Mouse (Mus musculus) activated CD4-positive, CD25-positive, alpha-beta regulatory T cell, adult 4 months (primary cell): ENCODE measurements around the gene Bcl2a1d. TPM values are rescaled to one million over a fixed set of nuclear protein-coding genes. Genes with fewer than 3 reads are reported as not detected.
"Not testable (repeated sequence)": the region's sequence is repeated elsewhere in the genome, so short reads cannot be mapped to it uniquely, and the experiment has no call there.

ENCODE experiments used
- ATAC-seq: one replicate; pipeline ENCODE4 v1.8.0; 2017
- polyA plus RNA-seq, 2 experiments: library from polyadenylated mRNA; unstranded; fragments of 100-300 nt; shearing (Covaris generic); gene quantifications; one replicate each; pipeline ENCODE4 v1.2.1; 2017

Gene Bcl2a1d
- 100 to 1,000 TPM in 1 of 2 experiments, 10 to 100 TPM in 1; 91.4 to 139 TPM for polyA plus RNA-seq

DNA sequence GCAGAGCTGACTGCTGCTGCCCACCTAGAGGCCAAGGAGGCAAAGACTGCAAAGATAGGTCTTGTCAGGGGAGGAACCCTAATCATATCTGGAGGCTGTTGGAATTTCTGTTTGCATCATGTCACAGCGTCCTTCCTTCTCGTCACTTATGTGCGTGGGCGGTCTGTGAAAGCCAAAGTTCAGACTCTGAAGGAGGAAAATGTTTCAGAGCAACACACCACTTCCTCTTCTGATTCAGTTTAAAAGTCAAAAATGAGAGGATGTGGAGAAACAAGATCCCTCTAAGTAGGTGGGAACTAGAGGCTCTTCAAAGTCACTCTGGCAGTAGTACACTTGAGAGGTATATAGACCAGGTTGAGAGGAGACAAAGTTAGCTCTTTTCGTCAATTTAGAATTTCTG, at the start of gene Bcl2a1d:
Bcl2a1d (minus strand) TSS at position 187 of the 400 bp plus-strand sequence.
- ATAC-seq: peak; percentile 83

DNA sequence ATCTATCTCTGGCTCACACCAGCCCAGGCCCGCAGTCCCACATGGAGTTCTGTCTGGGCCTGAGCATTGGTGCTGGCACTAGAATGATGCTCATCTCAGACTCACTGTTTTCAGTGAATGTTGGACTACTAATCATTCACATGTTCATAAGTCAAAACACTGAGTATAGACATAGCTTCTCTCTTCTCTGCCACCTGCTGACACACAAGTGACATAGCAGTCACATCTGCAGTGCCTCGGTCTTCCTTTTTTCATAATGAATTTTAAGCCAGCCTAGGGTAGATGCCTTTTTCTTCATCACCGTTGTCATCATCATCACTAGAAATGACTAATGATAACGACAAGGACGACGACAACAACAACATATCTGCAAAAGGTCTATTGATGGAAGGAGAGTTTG, 38.5 kb upstream of the Bcl2a1d start:
- ATAC-seq: not testable (repeated sequence)

DNA sequence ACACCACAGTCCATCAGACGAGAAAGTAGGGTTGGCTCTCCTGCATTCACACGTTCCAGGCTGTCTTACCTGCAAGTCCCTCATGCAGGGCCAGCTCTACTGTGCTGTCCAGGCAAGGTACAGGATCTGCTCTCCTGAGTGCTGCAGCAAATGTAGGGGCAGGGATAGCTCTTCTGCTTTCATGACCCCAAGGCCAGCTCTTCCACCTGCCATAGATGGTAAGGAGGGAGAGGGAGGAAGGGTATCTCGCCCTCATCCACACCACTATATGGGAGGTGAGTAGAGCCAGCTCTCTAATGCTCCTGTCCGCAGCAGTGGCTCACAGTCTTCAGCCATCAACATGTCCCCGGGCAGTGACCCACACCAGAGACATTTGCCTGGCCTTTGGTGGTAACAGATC, 37.8 kb upstream of the Bcl2a1d start:
- ATAC-seq: not testable (repeated sequence)

DNA sequence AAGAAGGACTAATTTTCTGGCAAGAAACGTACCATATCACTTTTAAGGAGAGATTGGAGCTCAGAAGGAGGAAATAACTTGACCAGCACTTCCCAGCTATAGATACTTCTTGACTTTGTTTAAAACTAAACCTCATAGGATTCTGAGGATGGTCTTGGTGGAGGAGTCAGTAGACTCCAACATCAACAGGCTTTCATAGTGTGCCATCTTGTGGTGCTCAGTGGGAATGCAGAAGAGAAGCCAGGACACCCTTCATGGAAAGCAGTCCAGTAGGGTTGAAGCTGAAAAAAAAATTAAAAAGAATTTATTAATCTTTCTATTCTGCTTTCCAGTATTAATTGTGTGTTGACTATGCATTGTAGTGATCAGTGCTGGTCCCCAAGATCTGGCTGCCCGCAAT, 15.0 kb upstream of the Bcl2a1d start:
- ATAC-seq: peak; percentile 78

DNA sequence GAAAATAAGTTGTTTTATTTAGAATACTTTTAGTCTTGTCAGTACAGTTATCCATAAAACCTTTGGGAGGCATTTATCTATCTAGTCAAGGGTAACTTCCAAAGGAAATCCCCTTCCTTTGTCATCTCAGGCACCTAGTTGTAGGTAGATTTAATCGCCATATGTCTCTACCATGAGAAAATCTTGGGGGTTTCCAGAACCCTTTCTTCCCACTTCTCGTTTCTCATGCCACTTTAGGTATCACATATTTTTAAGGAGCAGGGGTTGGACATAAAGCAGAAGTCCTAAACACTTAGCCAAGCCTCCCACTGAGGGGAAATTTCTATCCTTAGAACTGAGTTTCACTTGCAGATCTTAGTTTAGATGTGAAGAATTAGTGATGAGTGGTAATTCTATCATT, 14.3 kb upstream of the Bcl2a1d start:
- ATAC-seq: peak; percentile 54

DNA sequence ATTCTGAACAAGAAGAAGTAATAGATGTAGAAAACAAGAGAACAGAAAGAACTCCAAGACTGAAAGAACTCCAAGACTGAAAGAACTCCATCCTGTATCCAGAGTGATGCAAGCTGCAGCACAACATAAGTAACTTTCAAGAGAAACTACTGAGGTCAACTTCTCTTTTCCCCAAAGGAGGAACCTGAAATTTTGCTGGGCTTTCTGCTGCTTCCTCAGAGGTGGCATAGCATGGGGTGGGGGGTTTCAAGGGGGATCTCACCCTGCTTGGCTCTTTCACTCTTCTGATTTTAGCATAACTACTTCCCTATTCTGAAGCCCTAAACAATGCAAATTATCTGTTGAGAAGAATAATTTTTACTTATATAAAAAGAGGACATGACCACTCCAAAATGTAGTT, 3.6 kb upstream of the Bcl2a1d start:
- ATAC-seq: not testable (repeated sequence)

DNA sequence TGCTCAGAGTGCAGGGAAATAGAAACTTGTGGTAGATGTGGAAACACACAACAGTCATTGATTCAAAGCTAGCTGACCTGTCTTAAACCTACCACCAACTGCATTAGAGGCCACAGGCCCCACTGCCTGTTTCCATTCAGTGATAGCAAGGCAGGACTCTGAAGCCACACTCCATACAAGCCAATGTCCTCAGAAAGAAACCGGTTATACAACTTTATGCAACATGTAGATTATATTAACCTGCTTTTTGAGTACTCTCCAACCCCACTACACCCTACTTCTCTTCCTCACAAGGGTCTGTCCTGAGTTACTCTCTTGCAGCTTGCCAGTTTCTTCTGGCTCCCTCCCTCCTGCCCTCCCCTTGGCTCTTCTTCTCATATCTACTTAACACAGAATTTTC, 1.5 kb upstream of the Bcl2a1d start:
- ATAC-seq: not testable (repeated sequence)

DNA sequence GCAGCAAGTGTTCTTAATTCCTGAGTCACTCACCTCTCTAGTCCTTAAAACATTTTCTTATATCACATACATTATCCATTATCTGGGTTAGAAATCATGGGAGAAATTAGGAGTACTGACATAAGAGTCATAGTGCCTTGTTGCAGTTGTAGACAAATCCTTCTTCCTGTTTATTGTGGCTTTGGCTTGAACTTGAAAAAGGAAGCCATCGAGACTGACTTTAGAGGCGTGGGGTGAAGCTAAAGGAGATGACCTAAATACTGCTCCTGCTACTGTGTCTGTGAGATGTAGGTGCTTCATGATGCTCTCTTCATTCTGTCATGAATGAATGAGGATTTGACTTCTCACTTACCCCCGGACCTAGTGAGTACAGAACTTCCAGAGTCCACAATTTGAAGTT, 620 bp upstream of the Bcl2a1d start:
- peak; percentile 6 for ATAC-seq

DNA sequence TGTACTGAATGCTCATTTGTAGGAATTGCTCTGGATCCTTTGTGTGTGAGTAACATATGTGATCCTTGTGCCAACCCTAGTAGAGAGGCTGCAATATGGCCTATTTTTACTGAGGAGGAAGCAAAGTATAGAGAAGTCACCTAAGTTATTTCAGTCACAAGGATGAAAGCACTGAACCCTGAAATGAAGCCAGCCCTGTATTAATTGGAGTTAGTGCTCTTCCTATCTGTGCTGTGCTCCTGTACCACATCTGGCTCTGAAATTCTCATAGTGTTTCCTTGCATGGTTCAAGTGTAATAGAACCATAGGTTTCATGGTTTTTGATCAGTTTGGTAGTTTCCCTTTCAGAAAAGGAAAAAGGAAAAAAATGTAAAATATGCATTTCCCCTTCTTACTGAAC, 3.4 kb downstream of the Bcl2a1d start:
- ATAC-seq: peak; percentile 6

DNA sequence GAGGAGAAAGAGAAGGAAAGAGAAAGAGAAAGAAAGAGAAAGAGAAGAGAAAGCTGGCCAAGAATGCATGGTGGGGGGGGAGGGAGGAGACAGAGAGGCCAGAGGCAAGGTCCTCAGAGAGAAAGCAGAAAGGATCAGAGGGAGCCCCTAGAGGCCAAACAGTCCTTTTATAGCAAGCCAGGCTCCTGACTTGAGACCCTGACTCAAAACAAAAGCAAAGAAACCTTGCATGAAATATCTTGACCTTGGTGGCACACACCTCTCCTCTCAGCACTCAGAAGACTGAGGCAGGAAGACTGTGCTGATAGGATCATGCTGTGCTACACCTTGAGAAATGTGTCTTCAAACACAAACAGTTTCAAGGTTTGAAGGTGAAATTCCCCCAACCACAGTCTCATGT, 10.1 kb downstream of the Bcl2a1d start:
- peak; percentile 4 for ATAC-seq

DNA sequence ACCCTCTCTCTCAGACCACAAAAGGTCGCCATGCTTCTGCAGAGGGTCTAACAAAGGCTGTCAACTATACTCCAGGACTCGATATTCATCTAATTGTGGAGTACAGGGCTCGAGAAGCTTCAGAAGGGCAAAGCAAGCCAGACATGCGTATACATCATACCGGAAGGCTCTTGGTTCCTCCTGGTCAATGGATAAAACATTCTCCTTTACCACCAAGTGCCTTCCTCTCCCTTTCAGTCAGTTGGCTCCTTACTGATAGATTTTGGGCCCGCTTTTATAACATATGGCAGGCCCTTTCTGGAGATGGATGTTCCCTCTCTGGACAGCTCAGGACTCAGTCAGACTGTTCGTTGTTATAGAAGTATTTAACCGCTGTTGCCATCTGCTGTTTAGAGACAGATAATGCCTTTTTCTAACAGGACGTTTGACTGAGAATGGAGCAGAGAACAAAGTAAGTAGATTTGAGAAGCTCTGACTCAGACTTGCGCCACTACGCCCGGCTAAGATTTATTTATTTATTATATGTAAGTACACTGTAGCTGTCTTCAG, 11.7 kb downstream of the Bcl2a1d start, which contains the start of gene Mthfsl:
Mthfsl (minus strand) TSS at position 308 of the 549 bp plus-strand sequence.
- peak; percentile 50 for ATAC-seq

DNA sequence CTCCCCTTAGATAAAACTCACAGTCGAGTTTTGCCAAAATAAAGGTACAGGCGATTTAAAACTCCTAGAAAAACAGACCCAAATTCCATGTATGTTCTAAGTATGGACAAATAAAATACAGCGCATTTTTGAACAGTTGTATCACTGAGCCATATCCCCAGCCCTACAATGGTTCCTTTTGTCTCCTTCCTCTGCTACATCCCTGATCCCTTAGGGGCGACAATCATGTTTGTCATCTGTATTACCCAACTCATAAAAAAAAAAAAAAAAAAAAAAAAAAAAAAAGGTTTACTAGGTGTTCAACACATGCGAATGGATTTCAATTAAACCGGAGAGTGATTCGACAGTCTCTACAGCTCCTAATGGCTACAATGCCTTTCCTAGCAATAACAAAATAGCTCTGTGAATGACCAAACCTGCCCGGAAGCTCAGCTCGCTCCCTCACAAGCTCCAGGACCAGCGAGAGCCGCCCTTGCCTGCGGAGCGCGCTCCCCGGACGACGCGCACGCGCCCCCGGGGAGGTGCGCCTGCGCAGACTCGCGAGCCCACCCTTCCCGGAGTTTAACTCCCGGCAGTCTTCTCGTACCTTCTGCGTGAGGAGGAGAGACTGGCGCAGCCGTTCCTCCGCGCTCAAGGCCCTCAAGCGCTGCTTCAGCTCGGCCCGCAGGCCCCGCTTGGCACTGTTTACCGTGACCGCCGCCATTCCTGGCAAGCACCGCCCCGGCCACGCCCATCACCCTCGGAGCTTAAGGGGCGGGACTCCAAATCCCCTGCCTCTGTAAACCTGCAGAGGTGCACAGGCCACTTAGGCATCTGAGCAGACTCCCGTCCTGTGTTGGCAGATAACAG, 12.4 kb downstream of the Bcl2a1d start:
- ATAC-seq: peak; percentile 78

DNA sequence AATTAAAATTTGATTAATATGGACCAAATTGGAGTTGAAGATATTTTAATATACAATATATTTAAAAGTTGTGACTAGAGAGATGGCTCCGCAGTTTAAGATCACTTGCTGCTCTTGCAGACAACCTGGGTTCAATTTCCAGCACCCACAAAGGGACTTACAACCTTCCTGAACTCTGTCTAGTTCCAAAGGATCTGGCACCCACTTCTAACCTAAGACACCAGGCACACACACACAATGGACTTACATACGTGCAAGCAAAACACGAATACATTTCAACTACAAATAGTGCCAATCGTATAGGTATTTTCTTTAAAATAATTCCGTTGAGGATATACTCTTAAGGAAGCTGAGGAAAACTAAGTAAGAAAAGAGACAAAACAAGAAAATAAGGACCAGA, 13.1 kb downstream of the Bcl2a1d start:
- not testable (repeated sequence) for ATAC-seq

DNA sequence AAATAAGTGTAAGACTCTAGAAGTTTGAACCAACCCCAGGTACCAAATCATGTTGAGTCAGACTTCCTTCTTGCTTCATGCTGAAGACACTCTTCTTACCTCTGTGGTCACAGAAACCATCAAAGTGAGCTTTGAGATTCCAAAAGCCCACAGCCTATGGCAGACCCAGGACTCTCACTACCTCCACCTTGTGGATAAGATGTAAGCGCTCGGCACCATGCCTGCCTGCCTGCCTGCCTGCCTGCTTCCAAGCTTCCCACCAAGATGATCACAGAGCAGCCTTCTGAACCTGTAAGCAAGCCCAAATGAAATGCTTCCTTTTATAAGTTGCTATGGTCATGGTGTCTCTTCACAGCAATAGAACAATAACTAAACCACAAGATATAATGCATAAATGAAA, 13.6 kb downstream of the Bcl2a1d start:
- ATAC-seq: peak; percentile 57

DNA sequence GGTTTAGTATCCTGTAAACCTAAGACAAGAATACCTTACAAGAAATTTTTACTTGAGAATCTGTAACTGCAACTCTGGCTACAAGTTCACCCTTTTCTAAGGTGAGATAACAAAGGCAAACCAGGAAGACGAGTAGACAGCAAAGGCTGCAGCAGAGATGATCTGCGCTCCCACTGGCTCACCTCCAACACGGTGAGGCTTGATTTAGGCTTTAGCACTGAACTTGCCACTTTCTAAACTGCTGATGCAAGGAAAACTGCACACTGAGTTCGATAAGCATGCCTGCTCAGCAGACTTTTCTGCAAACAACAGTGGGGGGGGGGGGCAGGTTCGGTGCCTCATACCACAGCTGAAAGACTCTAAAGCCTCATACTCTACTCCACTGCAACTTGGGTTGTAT, 17.2 kb downstream of the Bcl2a1d start:
- ATAC-seq: not testable (repeated sequence)

DNA sequence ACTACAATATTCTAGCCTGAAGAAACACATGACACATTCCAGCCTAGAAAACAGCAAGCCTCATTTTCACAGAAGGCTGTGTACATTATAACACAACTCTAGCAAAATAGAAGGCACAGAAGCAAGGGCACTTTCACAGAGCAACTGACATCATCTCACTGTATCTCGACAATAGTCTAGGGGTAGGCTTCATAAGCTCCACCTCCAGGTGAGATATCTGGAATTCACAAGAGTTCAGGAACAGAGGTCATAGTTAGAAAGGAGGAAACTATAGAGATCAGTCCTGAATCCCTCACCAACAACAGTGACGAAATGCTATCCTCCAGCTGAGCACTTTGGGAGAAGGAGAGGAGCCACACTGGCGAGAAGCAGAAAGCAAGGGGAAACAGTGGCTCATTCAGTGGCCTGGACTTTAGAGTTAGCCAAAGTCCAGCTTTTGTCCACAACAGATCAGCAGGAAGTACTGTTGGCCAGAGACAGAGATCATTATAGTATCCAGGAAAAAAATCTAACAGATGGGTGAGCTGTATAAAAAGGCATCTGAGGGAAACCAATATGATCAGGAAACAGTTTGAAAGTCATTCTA, 19.5 kb downstream of the Bcl2a1d start:
- not testable (repeated sequence) for ATAC-seq

DNA sequence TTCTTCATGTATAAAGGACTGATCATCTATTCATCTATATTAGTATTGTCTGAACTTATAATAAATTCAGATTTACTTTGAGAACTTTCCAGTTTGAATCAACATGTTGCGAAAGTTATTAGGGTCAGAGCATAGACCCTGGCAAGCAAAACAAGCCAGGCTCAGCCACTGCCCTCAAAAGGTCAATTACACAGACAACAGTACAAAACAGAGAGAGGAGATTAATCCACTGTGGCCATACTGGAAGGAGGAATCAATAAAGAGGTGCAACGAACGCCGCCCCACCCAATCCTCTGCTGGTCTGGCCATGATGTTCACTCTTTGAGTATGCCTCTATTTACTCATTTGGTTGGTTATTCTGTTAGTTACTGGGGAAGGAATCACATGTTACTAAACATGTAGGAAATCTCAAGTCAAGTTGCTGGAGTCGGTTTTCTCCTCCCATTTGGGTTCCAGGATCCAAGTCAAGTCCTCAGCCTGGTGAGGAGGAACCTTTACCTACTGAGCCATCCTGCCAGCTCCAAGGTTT, 20.7 kb downstream of the Bcl2a1d start:
- ATAC-seq: not testable (repeated sequence)

DNA sequence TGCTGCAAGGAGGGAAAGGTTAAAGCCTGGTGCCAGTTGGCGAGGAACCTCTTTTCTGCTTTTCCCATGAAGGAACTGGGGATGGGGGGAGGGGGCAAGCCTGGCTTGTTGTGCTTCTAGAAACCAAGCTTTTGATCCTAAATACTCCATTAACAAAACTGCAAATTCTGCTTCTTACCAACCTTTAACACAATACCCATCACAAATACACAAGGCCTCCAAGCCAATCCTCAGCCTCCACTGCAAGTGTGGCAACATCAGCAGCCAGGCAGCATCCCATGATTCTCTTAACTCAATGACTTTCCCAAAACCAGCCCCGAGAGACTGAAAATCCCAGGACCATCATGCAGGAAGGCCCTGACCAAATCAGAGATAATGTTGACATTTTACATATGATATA, 21.3 kb downstream of the Bcl2a1d start:
- ATAC-seq: not testable (repeated sequence)

DNA sequence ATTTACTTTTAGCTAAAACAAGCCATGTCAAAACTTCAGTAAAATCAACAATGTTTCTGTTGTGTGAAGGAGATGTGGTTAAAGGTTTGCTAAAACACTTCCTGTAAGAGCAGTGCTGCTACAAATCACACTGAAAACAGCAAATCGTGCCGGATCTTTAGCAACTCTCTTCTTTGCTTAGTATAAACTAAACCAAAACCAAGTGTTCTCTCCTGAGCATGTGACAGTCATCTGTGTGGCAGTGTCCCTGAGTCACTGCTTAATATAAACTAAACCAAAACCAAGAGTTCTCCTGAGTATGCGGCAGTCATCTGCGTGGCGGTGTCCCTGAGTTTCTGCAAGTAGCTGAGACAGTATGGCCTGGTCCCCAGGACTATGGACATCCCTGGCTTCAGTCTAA, 21.9 kb downstream of the Bcl2a1d start:
- ATAC-seq: peak; percentile 85

DNA sequence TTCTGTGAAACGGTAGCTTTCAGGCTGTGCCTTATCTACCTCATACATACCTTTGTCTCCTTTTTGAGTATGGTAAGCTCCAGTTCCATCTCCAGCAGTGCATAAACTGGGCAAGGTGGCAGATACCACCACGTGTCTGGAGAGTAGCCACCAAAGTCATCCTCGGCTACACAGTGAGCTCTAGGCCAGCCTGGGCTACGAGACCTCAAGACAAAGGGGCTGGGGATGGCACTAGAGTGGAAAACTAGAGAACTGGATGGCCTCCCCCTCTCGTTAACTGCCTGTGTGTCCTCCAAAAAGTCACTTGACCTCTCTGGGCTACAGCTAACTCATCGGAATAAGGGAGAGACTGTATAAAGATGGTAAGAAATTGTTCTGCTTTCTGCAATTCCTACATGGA, 22.4 kb downstream of the Bcl2a1d start:
- ATAC-seq: no peak

DNA sequence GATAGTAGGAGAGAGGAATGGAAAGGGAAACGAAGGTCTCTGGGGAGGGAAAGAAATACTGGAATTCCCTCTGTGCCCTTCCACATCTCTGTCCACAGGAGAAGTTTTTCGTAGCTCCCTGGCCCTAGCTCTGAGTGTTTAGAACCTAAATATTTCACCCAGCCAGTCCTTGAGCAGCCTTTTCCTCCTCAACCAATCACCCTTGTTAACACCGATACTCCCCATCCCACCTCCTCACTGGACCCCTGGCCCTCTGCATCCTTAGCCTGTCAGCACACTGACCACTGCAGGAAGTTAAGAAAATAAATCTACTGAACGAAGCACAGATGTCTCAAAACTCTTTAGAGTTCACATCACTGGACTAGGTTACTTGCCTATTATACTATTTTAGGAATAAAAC, 25.0 kb downstream of the Bcl2a1d start:
- ATAC-seq: no peak

DNA sequence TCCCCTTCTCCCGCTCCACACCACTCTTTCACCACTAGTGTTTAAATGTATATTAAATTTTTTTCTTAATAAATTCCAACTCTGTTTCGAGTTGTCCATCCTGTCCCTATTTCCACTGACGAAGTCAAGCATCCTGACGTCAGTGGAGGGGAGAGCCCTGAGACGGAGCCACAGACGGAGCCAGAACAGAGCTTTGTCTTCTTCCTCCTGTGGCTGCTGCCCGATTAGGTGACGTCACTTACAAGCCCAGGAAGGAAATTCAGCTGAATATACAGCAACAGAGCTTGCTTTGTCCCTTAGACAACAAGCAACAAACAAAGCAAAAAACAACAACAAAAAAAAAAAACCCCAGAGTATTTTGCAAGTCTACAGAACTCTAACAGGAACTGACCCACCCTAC, 26.6 kb downstream of the Bcl2a1d start:
- not testable (repeated sequence) for ATAC-seq

DNA sequence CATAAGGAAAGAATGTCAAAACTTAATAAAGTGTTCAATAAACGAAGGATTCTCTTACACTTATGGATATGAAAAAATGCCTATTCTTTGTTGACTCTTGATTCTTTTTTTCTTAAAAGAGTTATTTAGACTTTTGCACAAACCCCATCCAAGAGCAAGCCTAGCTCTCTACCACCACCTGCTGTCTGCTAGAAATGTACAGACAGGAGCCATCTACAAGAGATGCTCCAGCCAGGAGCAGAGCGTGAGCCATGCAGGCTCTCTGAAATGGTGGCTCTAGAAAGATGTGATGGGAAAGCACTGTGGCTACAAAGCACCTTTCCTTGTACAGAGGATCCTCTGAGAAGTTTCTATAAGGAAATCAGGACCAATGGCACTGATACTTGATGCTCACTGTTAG, 33.0 kb downstream of the Bcl2a1d start:
- ATAC-seq: not testable (repeated sequence)
